Mouse (Mus musculus): ENCODE results near the gene Cpa5.

Gene Cpa5

DNA sequence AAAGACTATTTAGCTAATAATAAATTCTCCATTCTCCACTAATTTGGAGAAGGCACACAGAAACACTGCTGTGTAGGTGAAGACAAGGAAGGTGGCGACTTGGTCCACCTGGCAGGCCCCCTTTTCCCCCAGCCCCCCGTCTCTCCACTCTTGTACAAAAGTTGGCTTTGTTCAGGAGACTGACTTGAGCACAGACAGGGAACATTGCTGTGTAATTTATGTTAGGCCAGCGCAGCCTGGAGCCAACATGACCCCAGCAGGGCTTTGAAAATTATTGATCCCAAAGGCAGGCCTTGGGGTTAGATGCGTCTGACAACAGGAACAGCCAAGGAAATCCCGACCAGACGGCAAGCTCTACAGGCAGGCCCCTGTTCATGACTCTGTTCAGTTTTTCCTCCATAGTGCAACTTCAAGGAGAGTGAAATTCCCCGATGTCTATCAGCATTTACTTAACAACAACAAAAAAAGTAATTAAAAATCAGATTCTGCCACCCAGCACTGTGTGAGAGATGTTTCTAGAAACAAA, 6.4 kb upstream of the Cpa5 start:
- DNase-seq (ENCODE audit: low spot score), result no peak

DNA sequence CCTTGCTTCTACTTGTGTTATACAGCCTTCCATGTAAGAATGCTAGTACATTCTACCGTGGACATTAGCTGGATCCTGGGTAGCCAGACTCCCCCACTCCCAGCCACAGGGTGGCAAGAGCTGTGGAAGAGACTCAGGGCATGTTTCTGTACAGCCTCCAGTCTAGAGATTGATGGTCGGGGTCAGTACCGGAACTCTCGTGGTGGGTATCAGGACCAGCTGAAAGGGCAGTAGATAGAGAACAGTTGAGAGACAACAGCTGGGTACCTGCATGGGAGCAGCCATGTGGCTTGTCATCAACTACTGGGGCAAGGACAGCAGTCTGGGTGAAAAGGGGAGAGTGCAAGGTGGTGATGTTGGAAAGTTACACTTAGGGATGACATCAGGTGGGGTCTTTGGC, 5.7 kb upstream of the Cpa5 start:
- no peak for DNase-seq (ENCODE audit: low spot score)

DNA sequence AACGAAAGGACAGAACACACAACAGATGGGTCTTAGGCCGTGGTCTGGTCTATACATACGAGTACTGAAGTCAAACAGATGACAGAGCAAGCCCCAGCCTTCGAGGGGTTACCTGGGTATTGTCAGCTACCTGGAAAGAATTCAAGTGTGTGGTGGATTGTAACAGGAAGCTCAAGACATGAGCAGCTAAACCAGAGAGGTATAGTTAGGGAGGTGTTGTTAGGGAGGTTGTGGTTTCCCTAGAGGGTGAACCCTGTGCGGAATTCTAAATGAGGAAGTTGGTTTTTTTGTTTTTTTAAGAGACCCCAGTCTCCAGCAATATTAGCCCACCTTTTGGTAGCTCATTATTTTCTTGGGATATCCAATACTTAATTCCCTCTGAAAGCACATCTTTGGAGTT, 5.1 kb upstream of the Cpa5 start:
- no peak for DNase-seq (ENCODE audit: low spot score)

DNA sequence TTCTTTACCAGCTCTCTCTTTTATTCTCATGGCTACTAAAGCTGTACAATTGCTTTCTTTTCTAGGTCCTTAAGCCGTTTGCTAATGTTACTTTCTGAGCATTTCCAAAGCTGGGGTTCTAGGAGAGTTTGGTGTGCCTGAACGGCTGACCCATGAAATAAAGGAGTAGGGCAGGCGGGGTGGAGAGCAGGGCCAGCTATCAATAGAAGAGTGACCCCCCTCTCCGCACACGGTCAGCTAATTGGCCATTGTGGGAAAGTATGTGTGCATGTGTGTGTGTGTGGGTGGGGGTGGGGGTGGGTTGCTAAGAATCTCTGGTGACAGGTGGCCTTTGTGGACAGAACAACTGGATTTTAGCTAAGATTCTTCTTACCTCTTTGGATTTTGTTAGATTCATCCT, 402 bp downstream of the Cpa5 start:
- no peak for DNase-seq (ENCODE audit: low spot score)

DNA sequence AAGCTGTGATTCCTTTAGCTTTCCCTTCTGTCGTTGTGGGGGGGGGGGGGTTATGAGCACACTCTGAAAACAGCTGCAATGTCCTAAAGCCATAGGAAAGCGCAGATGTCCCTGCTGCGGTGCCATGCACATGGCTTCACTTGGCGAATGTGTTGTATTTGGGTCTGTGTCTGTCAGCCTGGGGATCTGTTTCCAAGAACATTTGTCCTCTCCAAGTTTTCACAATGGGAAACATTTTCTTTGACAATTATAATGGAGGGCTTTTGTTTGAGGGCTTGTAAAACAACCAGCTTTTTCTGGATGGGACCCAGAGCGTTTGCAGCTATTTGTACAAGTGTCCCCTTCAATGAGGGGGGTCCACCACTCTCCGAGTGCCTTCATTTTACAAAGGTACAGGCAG, 3.4 kb downstream of the Cpa5 start:
- no peak for DNase-seq (ENCODE audit: low spot score)

DNA sequence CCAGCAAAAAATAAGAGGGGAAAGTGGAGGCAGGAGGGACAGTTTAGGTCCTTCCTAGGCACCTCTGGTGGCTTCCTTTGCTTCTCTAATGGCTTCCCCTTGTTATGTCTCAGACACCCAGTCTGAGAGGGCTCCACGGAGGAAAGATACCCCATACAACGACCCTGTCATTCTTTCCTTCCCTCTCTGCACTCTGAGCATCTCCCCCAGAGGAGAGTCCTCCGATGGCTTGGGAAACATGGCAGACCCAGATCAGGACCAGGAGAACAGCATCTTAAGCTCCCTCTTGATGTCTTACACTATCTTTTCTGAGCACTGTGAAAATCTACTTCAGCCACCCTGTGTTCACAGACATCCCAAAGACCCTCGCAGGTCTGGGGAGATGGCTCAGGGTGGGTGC, 4.9 kb downstream of the Cpa5 start:
- no peak for DNase-seq (ENCODE audit: low spot score)

DNA sequence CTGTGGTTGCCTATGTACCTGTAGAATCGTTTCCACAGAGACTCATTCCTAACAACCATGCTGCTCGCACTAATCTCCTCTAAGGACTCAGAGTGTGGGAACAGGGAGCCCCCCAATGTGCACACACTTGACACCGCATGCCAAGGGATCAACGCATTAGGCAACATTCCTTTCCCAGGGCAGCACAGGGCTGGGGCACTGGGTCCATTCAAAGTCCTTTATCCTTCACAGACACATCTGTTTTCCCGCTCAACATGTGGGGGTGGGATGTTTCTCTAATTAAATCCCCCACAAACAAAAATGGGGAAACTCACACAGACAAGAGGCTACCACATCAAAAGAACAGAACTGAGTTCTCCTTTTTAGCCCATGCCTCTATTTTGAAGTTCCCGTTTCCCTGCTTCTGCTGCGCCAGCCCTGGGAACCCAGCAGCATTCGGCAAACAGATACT, 5.7 kb downstream of the Cpa5 start:
- DNase-seq (ENCODE audit: low spot score), result peak; percentile 64

DNA sequence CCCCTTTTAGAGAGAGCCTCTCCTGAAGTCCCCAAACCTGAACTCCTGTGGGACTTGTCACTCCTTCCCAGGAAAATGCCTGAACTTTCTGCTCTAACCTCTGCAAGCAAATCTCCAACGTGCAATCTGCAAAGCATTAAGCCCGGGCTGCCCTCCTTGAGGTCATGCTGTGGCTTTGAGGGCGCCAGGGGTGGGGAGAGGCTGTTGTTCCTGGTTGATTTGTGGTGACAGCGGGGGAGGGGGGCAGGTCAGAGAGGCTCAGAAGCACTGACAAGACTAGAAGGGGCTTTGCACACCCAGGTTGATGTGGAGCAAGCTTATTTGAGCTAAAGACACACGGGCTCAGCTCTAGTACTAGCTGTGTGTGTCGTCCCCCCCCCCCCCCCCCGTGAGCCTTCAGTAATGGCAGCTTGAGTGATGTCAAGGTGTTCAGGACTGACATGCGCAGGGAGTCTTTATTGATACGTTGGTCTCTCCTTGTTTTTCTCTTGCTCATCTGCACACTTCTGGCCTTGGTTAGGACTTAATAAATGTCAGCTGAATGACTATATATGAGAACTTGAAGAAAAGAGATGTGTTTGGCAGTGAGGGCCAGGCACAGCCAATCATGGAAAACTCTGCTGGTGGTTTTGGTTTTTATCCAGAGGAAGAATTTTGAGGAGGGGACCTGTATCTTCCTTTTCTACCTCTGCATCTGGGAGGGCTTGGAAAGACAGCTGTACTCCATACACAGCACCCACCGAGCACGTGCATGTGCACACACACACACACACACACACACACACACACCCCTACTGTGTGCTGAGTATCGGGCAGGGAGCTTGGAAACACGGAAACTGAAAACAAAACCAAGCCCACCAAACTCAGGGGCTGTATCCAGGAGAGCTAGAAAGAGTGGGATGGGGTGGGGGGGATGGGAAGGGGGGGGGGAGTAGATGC, 6.5 kb downstream of the Cpa5 start:
- peak; percentile 77 for DNase-seq (ENCODE audit: low spot score)

DNA sequence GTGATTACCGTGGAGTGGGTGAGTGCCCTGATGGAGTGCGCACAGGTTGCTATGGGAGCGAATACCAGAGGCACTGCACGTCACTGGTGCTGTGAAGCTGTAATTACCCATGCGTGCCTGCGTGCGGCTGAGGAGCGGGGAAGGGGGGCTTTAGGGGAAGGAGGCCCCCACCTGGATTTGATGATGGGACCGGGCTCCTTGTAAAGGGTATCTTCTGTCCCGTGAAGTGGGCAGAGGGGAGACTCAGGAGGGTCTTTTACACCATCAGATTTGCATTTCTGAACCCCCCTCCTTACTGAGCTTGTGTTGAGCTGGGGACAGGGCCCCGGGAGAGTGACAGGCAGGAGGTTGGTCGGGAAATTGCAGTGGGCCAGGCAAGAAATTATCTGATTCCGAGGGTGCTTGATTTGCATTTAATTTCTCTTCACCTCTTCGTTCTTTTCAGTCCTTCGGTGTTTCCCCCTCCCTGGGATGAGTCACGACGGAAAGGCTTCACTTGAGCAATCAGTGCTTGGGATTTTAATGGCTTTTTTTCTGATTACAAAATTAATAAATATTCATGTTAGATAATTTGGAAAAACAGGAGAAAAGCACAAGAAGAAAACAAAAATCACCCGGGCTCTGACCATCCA, 7.3 kb downstream of the Cpa5 start:
- no peak for DNase-seq (ENCODE audit: low spot score)

DNA sequence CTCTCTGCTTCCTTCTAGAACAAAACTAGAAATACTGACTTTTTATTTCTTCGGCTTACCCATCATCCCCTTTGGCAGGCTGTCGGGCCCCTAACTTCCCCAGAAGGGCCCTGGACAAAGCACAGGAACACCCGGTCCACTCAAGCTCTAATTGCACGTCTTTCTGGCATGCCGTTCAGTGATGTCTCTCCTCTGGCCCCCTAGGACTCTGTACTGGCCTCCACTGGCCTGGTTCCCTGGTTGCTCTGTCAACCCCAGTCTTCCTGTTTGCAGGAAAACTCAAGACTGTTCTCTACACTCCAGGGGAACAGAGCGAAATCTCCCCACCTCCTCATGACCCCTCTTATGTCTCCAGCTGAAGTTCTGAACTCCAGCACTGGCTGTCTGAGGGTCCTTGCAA, 7.9 kb downstream of the Cpa5 start:
- no peak for DNase-seq (ENCODE audit: low spot score)

DNA sequence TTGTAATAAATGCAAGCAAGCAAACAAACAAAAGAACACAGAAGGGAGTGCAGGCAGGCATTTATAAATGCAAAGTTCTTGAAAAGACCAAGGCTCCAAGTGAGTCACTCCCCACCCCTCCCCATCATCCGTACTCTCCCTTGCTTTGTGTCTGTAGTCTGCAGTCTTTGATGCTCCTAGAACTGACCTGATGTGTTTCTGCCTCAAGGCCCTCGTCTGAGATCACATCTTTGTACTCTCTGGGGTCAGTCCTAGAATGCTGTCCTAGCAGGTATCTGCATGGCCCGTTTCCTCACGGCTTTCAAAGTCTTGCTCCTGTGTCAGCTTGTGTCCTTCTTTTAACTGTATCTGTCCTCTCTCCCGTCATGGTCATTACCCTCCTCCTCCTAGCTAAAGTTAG, 8.8 kb downstream of the Cpa5 start:
- no peak for DNase-seq (ENCODE audit: low spot score)

DNA sequence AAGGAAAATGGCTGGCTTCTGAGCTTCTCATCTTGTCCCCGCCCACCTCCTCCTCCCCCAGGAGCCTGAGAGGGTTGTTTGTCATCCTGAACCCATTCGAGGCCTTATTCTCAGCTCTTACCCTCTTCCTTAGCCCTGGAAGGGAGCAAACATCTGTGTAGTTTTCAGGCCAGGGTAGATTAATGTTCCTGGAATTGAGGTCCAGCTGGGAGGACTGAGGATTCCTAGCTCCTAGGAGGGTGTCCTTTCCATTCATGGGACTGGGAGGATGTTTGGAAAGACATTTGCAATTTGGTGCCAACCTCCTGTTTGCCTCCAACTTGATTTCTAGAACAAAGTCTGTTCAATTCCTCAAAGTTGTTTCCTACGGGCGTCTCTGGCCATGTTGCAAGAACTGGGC, 9.8 kb downstream of the Cpa5 start:
- DNase-seq (ENCODE audit: low spot score), result no peak

DNA sequence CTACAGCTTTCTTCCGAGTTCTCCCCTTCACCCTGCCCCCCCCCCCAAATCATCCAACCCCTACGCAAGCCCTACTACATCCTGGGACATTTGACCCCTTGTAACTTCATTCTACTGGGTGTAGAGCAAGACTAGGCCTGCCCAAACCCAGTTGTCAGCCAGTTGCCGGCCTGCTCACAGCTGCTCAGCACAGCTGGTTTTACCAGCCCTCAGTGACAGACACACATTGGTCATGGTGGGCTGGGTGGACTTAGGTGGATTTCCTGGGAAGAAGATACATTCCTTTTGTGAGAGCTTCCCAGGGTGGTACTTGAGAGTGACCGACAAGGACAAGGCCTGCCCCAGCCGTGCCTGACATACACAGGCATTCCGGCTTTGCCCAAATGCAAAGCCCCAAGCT, 10.2 kb downstream of the Cpa5 start:
- DNase-seq (ENCODE audit: low spot score), result no peak

DNA sequence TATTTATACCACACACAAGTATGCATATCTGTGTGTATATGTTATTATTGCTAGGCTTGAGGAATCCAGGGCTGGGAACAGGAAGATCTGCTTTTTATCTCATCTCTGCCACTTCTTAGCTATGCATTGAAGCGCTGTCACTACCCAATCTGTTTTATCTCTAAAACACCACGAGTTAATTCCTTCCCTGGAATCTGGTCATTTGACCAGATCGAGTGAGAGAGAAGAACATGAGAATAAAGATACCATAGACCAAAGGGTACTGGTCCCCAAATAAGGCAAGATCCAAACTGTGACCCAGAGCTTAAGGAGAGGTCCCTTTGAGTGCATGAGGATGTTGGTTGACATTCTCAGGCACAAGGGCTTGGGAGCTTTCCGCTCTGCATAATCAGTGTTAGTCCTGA, 11.2 kb downstream of the Cpa5 start:
- peak; percentile 43 for DNase-seq (ENCODE audit: low spot score)

DNA sequence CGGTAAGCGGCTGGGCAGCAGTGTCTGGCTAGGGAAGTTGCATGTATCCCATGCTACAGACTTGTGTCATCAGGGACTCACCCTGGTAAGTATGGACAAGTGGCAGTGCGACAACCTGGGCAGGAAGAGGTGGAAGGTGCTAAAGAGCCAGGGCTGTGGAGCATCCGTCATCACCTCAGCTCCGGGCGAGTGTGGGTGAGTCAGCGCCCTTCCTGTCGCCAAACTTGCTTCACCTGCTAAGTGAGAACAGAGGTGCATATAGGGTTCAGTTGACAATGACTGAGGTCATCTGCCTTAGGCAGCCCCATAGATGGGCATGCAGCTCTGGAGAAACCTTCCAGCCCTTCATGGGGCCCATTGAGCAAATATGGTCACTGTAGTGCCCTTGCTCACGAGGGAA, 14.0 kb downstream of the Cpa5 start:
- no peak for DNase-seq (ENCODE audit: low spot score)

DNA sequence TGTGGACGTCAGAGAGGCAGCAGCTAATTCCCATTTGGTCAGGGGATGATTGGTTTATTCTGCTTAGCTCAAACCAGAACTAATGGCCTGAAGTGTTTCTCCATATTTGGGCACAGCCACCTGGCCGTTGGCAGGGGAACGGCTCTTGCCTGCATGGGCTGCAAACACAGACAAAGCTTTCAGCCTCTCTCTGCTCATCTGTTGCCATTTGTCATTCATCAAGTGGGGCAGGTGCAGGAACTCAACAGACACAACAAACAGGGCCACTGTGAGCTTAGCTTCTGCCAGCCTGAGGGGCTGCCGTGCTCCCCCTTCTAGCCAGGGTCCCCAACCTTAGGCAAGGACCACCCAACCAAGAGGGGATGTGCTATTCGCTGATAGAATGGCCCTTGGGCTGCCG, 17.3 kb downstream of the Cpa5 start:
- DNase-seq (ENCODE audit: low spot score), result no peak

DNA sequence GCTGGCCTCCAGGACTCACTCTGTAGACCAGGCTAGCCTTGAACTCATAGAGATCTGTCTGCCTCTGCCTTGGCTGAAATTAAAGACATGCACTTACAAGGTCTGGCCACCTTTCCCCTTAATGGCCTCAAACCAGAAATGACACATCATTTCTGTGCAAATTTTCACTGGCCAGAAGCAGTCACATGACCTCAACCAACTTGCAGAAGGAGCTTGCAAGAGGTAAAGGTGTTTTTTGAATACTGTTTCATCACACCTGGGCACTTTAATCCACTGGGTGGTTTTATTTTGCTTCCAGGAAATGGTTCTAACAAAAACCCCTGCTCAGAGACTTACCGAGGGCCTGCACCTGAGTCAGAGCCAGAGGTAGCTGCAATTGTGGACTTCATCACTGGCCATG, 19.2 kb downstream of the Cpa5 start:
- no peak for DNase-seq (ENCODE audit: low spot score)

DNA sequence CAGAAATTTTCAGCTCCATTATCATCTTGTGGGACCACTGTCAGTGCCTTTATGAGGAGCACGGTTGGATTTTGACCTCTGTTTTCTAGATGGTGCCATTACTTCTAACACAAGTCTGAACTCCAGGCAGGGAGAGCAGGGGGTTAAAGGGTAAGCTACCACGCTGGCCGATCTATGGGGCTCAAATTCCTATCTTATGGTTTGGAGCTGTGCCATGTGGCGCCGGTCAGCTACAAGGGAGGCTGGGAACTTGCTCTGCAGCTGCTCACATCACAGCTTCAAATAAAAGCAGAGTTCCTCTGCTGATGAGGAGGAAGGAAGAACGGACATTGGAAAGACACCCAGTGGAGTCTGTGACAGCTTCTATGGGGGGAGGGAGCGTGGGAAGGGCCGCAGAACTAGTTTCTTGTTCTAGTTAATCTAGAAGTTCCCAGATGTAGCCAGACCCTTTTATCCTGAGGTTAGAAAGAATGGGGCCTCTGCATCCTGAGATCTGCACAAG, 24.6 kb downstream of the Cpa5 start:
- no peak for DNase-seq (ENCODE audit: low spot score)

DNA sequence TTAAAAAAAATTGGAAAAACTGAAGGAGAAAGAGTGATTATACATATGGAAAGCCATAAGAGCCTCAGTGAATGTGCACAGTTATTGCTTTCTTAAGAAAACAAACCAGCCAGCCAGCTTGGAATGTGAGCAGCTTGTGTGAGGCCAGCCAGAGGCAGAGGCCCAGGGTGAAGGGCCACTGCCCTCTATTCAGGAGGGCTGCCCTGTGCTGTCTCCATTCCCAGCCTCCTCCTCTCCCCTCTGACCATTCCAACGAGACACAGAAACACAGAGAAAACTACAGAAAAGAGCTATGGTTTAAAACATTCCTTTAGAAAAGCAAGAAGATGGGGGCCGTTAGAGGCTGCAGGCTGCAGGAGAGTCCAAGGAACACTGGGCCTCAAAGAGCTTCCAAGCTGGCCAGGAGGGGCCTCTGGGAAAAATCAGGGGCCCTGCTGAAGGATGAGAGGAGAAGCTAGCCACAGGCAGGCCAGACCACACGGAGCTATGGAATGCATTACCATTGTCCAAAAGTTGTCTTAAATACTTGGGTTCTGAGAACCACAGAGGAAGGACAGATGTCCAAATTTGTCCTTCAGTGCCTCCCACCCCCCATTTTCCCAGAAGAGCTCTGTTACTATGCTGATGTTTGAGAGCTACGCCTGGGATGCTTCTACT, 25.5 kb downstream of the Cpa5 start:
- peak; percentile 64 for DNase-seq (ENCODE audit: low spot score)

DNA sequence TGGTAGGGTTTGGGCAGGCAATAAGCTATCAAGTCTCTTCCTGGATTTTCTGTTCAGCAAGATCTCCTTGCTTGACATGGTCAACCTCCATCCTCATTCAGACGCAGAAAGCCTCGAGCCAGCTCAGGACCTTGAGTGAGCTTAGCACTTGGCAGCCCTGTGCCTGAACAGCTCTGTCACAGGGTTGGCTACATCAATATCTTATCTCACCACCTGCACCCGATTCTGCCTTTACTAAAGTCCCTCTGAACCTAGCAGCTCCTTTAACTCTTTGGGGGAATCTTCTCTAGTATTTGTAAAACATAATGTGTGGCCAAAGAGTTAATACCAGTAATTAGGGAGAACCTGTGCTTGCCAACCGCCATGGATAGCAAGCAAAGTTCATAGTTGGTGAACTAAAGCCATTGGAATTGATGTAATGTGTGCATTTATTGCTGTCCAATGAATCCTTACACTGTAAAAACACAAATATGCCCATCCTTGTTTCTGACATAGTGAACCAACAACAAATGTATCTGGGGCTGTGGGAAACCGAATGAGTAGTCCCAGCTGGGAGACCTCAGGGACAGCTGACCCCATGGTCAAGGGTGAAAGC, 28.0 kb downstream of the Cpa5 start, which contains the start of gene Cpa1:
Gene Cpa1 (plus strand): TSS at position 545 of the 595 bp plus-strand sequence.
- DNase-seq (ENCODE audit: low spot score), result no peak

DNA sequence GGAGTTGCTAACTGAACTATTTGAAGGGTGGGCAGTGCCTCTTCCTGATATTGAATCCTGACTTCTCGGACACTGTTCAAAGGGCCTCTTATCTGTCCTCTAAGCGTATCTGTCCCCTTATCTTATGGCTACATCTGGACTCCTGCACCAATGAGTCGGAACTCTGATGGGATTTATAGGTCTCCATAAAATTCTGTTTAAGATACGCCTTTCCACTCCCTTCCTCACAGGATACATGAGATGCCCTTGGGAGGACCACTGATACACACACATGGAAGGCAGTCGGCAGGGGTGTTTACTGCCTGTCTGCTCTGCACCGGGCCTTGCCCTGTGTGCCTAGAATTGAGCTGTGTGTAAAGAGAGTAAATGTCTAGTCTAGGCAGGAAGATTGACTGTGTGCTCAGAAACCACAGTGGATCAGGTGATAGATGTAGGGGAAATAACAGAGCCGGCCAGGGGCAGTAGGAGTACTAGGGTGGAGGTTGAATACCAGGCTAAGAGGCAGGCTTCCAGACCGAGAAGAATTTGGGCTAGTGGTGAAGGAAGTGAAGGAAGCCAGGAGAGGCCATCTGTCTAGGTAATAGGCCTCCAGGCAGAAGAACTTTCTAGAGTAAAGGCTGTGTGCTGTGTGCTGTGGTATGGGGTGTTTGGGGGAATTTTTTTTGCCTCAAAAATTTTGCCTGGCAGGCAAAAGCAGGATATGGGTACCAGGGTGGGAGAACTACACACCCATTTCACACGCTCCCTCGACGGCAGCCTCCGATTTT, 33.1 kb downstream of the Cpa5 start:
- no peak for DNase-seq (ENCODE audit: low spot score)
